Comparison of ENCODE assay signal across 8 mouse cellular contexts in genomic region chr12:112329701-112330301, GRCm38 (mm10).
A peak's percentile ranks its signal among the peaks of the same experiment; 100 is the strongest.
DNase-seq lines count a peak whose midpoint lies in the region; ATAC-seq lines count a peak whose summit lies in the region.
"Had no signal": no experiment of that assay in that cellular context is flagged by ENCODE, and none has a peak within 500 bp of the region (broad histone marks: within the 10 kb centered on the region; RNA-seq: fewer than 3 reads in every experiment).

No protein-coding gene starts in this region.

- peak overlapping the region; percentile 95 for H3K27ac ChIP-seq in forebrain, embryonic 12.5 days
- peak overlapping the region; percentile 95 for H3K27ac ChIP-seq in midbrain, embryonic 16.5 days (ENCODE audit: low read length)
- H3K27ac ChIP-seq: liver, embryonic 14.5 days had no signal

- H3K4me2 ChIP-seq in forebrain, embryonic 12.5 days, result peak overlapping the region; percentile 39
- peak overlapping the region; percentile 36 for H3K4me2 ChIP-seq in midbrain, embryonic 16.5 days (ENCODE audit: low read length)

- DNase-seq in cerebellum, postnatal 14 days, result peak; percentile 61 to 70
- peak; percentile 82 for DNase-seq in layer of hippocampus, adult 9-11 months
- no peak for DNase-seq in urinary bladder, postnatal 25 days (ENCODE audit: low spot score)
- no peak for DNase-seq in adrenal gland, postnatal 4 days (ENCODE audit: low spot score in 2 of 2)
- no peak for DNase-seq in c-Kit-positive CD71-positive TER-119-positive erythroid progenitor cells, embryonic 14.5 days (ENCODE audit: low spot score)

- peak overlapping the region; percentile 38 for H3K9ac ChIP-seq in forebrain, embryonic 12.5 days
- H3K9ac ChIP-seq in midbrain, embryonic 16.5 days (ENCODE audit: low read depth, low read length), result peak overlapping the region; percentile 43
- H3K9ac ChIP-seq: liver, embryonic 14.5 days had no signal

- no peak overlapping the region for H3K4me3 ChIP-seq in forebrain, embryonic 12.5 days (replicated peaks)
- no peak overlapping the region for H3K4me3 ChIP-seq in midbrain, embryonic 16.5 days (ENCODE audit: low read depth, low read length)

- peaks cover 10% of the 10 kb centered on the region; the same call in 1 of the 2 replicates for H3K27me3 ChIP-seq in forebrain, embryonic 12.5 days
- H3K27me3 ChIP-seq in midbrain, embryonic 16.5 days (ENCODE audit: control insufficient read depth, insufficient read depth, low read depth, low read length), result no peaks in the 10 kb centered on the region; the same call in 1 of the 2 replicates

- peaks cover 77% of the 10 kb centered on the region for H3K4me1 ChIP-seq in forebrain, embryonic 12.5 days
- peaks cover 49% of the 10 kb centered on the region for H3K4me1 ChIP-seq in midbrain, embryonic 16.5 days (ENCODE audit: control insufficient read depth, insufficient read depth, low read length)

- WGBS in forebrain, embryonic 12.5 days, result 7% methylated on average over 18 of the region's 18 CpGs
- WGBS in midbrain, embryonic 16.5 days, result 4% methylated on average over 18 of the region's 18 CpGs

- H3K36me3 ChIP-seq in forebrain, embryonic 12.5 days (replicated peaks), result no peaks in the 10 kb centered on the region
- H3K36me3 ChIP-seq in midbrain, embryonic 16.5 days (ENCODE audit: control insufficient read depth, insufficient read depth, low read length), result no peaks in the 10 kb centered on the region

- no peaks in the 10 kb centered on the region for H3K9me3 ChIP-seq in forebrain, embryonic 12.5 days
- no peaks in the 10 kb centered on the region for H3K9me3 ChIP-seq in midbrain, embryonic 16.5 days (replicated peaks; ENCODE audit: control insufficient read depth, low read length, poor library complexity, severe bottlenecking)

- ATAC-seq in forebrain, embryonic 12.5 days (ENCODE audit: low FRiP score), result peak; percentile 24
- peak; percentile 67 for ATAC-seq in midbrain, embryonic 16.5 days

Comparison
In these comparisons a context has a peak if more than half of its experiments do, and no peak if none do; other contexts are left out.
1. DNase-seq: peak in cerebellum, postnatal 14 days (2 of 2) and layer of hippocampus, adult 9-11 months (single experiment); none in urinary bladder, postnatal 25 days (single experiment), adrenal gland, postnatal 4 days (0 of 2) and c-Kit-positive CD71-positive TER-119-positive erythroid progenitor cells, embryonic 14.5 days (single experiment).